Mouse (Mus musculus): Measurements from ENCODE around the gene Lhfpl2. TPM values are rescaled to one million over a fixed set of nuclear protein-coding genes. Genes with fewer than 3 reads are reported as not detected.

Lhfpl2 gene
- polyA plus RNA-seq, 1 experiment from 2014 or later = 24.4 TPM

- WGBS = 3% methylated on average over 17 of the region's 17 CpGs
These were observed 497 bp upstream of the Lhfpl2 start for GRCm38 (mm10) chr13:94057036-94057562.

DNA sequence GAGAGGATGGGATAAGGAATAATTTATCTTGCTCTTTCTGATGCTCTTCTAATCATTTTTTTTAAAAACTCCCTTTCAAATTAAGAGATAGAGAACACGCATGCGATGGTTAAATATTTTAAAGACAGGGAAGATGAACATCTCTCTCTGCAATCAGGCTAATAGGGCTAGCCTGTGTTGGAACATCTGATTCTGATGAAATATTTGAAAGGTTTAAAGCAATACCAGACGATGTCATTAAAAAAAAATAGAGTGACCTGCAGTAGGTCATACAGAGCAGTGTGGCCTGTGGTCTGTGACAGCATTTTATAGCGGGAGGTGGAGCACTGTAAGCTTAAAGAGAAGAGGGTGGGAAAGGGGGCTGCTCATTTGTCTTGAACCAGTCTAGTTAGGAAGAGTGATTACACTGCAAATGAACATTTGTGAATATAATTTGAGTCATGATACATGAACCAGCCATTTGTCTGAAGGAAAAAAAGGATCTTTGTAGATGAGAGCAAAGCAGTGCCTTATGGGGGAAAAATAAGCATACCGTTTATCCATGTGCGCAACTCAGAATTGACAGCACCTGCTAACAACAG, 1.1 kb downstream of the Lhfpl2 start:
- peak overlapping the region; percentile 84 for H3K4me2 ChIP-seq
- no peak for ATAC-seq (ENCODE audit: insufficient number of reproducible peaks, low FRiP score)
- peak overlapping the region; percentile 82 for H3K4me3 ChIP-seq
- no peak overlapping the region for H3K27ac ChIP-seq (ENCODE audit: poor library complexity, severe bottlenecking)
- peak overlapping the region; percentile 88 for H3K9ac ChIP-seq
- peaks cover 3% of the 10 kb centered on the region; the same call in 1 of the 2 replicates for H3K36me3 ChIP-seq
- no peaks in the 10 kb centered on the region for H3K27me3 ChIP-seq (replicated peaks)
- 46% methylated on average over 6 of the region's 6 CpGs for WGBS
- peaks cover 27% of the 10 kb centered on the region for H3K4me1 ChIP-seq (replicated peaks)
- H3K9me3 ChIP-seq (replicated peaks) = 0 out of 2 replicates have a peak, but pooled peaks cover 4% of the 10 kb centered on the region

More at GRCm38 (mm10) chr13:94057036-94057562, 497 bp upstream of the Lhfpl2 start:
- H3K4me1 ChIP-seq (replicated peaks) = peaks cover 12% of the 10 kb centered on the region
- H3K4me2 ChIP-seq = peak overlapping the region; percentile 84
- H3K9ac ChIP-seq = peak overlapping the region; percentile 88
- peaks cover 3% of the 10 kb centered on the region; the same call in 1 of the 2 replicates for H3K36me3 ChIP-seq
- H3K4me3 ChIP-seq = peak overlapping the region; percentile 82
- H3K9me3 ChIP-seq (replicated peaks) = 0 out of 2 replicates have a peak, but pooled peaks cover 4% of the 10 kb centered on the region
- H3K27ac ChIP-seq (ENCODE audit: poor library complexity, severe bottlenecking) = peak overlapping the region; percentile 82; the same call in 1 of the 2 replicates
- H3K27me3 ChIP-seq (replicated peaks) = no peaks in the 10 kb centered on the region
- ATAC-seq (ENCODE audit: insufficient number of reproducible peaks, low FRiP score) = no peak

DNA sequence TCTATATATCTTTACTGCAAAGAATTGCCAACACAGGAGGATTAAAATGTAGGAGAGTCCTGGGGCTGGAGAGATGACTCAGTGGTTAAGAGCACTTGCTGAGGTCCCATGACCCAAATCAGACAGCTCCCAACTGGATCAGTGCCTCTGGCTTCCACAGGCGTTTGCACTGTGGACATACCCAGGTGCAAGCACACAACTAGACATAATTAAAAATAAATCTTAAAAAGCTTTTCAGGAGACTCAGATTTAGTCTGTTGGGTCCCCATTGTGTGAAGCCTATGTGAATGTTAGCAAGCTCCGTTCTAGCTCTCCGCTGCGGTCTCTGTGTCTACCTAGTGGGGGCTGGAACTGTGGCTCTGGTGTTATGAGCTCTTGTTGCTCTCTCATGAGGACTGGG, 1.8 kb downstream of the Lhfpl2 start:
- WGBS = 88% methylated on average over 4 of the region's 4 CpGs
- no peak overlapping the region for H3K9ac ChIP-seq
- no peak for ATAC-seq (ENCODE audit: insufficient number of reproducible peaks, low FRiP score)

DNA sequence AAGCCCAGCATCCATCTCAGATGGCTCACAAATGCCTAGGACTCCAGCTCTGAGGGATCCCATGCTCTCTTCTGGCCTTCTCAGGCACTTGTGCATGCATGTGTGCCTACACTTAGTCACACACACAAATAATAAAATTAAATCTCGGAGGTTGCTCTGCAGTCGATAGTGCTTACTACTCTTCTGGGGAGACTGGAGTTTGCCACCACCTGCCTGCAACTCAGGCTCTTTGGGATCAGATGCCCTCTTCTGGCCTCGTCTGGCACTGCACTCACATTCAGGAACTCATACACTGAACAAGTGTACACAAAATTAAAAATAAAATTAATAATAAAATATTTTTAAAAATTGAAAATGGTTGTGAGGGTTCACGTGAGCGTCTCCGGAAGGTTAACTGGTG, 2.2 kb downstream of the Lhfpl2 start:
- no peak overlapping the region for H3K9ac ChIP-seq
- peaks cover 3% of the 10 kb centered on the region; the same call in 1 of the 2 replicates for H3K36me3 ChIP-seq
- no peak overlapping the region for H3K27ac ChIP-seq (ENCODE audit: poor library complexity, severe bottlenecking)
- 77% methylated on average over 6 of the region's 6 CpGs for WGBS
- 0 out of 2 replicates have a peak, but pooled peaks cover 4% of the 10 kb centered on the region for H3K9me3 ChIP-seq (replicated peaks)
- H3K4me2 ChIP-seq = no peak overlapping the region
- no peak overlapping the region for H3K4me3 ChIP-seq
- no peak for ATAC-seq (ENCODE audit: insufficient number of reproducible peaks, low FRiP score)
- peaks cover 36% of the 10 kb centered on the region for H3K4me1 ChIP-seq (replicated peaks)
- no peaks in the 10 kb centered on the region for H3K27me3 ChIP-seq (replicated peaks)

More for the DNA sequence above, 1.8 kb downstream of the Lhfpl2 start:
- Histone ChIP-seq H3K4me3 (no peak overlapping the region), H3K36me3 (peaks cover 3% of the 10 kb centered on the region; the same call in 1 of the 2 replicates), H3K27ac (ENCODE audit: poor library complexity, severe bottlenecking) (no peak overlapping the region), H3K4me1 (replicated peaks) (peaks cover 32% of the 10 kb centered on the region), H3K27me3 (replicated peaks) (no peaks in the 10 kb centered on the region), H3K4me2 (peak overlapping the region; percentile 84; the same call in 1 of the 2 replicates), H3K9me3 (replicated peaks) (0 out of 2 replicates have a peak, but pooled peaks cover 4% of the 10 kb centered on the region)

DNA sequence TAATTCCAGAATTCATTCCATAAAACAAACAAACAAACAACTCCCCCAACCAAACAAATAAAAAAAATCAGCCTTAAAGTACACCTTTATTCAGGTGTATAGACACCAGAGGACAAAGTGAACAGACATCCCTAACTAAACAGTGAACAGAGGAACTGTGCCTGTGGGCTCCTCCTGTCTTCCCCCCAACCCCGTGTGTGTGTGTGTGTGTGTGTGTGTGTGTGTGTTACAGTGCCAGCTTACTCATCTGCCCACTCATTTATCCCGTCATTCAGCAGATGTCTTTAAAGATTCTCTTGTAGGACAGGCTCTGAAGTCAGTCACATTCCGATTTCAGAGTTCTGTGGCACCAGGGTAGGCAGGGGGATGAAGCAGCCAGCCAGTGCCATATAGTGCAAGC, 2.9 kb downstream of the Lhfpl2 start:
- H3K36me3 ChIP-seq = peaks cover 3% of the 10 kb centered on the region; the same call in 1 of the 2 replicates
- 77% methylated on average over 3 of the region's 3 CpGs for WGBS
- H3K4me1 ChIP-seq (replicated peaks) = peaks cover 43% of the 10 kb centered on the region

DNA sequence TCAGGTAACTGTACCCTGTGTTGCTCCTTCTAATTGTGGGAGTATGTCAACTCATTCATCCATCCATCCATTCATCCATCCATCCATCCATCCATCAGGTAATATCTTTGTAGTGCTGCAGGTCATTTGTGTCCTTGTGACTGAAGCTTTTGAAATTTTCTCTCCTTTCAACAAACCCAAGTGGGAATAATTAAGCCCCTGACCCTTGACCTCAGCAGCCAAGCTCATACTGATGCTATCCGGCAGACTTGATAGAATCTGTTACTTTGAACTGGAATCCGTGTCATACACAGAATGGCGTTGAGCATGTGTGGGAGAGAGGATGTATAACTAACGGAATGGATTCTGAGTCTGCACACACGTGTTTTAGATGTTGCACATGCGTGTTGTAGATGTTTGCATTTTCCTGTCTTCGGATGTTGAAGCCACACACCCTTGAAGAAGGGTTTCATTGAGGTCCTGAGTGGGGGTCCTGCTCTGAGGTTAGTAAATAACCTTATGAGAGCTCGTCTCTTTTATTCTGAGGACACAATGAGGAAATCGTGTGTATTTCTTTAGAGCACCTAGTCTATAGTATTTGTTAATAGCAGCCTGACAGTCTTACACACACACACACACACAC, 3.8 kb downstream of the Lhfpl2 start:
- WGBS = 80% methylated on average over 9 of the region's 9 CpGs
- Histone ChIP-seq H3K36me3 (peaks cover 3% of the 10 kb centered on the region; the same call in 1 of the 2 replicates), H3K4me1 (replicated peaks) (peaks cover 48% of the 10 kb centered on the region), H3K4me2 (no peak overlapping the region), H3K4me3 (no peak overlapping the region), H3K27ac (ENCODE audit: poor library complexity, severe bottlenecking) (no peak overlapping the region), H3K9ac (no peak overlapping the region), H3K9me3 (replicated peaks) (0 out of 2 replicates have a peak, but pooled peaks cover 4% of the 10 kb centered on the region), H3K27me3 (replicated peaks) (no peaks in the 10 kb centered on the region)
- ATAC-seq (ENCODE audit: insufficient number of reproducible peaks, low FRiP score) = no peak

More for the DNA sequence above, 2.9 kb downstream of the Lhfpl2 start:
- H3K4me3 ChIP-seq = no peak overlapping the region
- H3K27ac ChIP-seq (ENCODE audit: poor library complexity, severe bottlenecking) = no peak overlapping the region
- no peak overlapping the region for H3K9ac ChIP-seq
- no peak for ATAC-seq (ENCODE audit: insufficient number of reproducible peaks, low FRiP score)
- H3K4me2 ChIP-seq = no peak overlapping the region
- 0 out of 2 replicates have a peak, but pooled peaks cover 4% of the 10 kb centered on the region for H3K9me3 ChIP-seq (replicated peaks)
- no peaks in the 10 kb centered on the region for H3K27me3 ChIP-seq (replicated peaks)

- H3K4me2 ChIP-seq = peak overlapping the region; percentile 58
- H3K36me3 ChIP-seq = peaks cover 3% of the 10 kb centered on the region; the same call in 1 of the 2 replicates
- H3K4me3 ChIP-seq = peak overlapping the region; percentile 15
- H3K9me3 ChIP-seq (replicated peaks) = 0 out of 2 replicates have a peak, but pooled peaks cover 4% of the 10 kb centered on the region
- peaks cover 55% of the 10 kb centered on the region for H3K4me1 ChIP-seq (replicated peaks)
- WGBS = 15% methylated on average over 21 of the region's 21 CpGs
- ATAC-seq (ENCODE audit: insufficient number of reproducible peaks, low FRiP score) = peak; percentile 36; the same call in 1 of the 2 replicates
- H3K27me3 ChIP-seq (replicated peaks) = no peaks in the 10 kb centered on the region
- no peak overlapping the region for H3K9ac ChIP-seq
- peak overlapping the region; percentile 30; the same call in 1 of the 2 replicates for H3K27ac ChIP-seq (ENCODE audit: poor library complexity, severe bottlenecking)
These were observed 4.9 kb downstream of the Lhfpl2 start for GRCm38 (mm10) chr13:94062349-94063111.

GRCm38 (mm10) chr13:94063156-94063555, 5.6 kb downstream of the Lhfpl2 start:
- H3K36me3 ChIP-seq = peaks cover 3% of the 10 kb centered on the region; the same call in 1 of the 2 replicates
- H3K4me2 ChIP-seq = peak overlapping the region; percentile 58
- H3K9me3 ChIP-seq (replicated peaks) = 0 out of 2 replicates have a peak, but pooled peaks cover 4% of the 10 kb centered on the region
- H3K9ac ChIP-seq = no peak overlapping the region
- ATAC-seq (ENCODE audit: insufficient number of reproducible peaks, low FRiP score) = no peak
- H3K4me3 ChIP-seq = peak overlapping the region; percentile 15; the same call in 1 of the 2 replicates
- no peaks in the 10 kb centered on the region for H3K27me3 ChIP-seq (replicated peaks)
- H3K27ac ChIP-seq (ENCODE audit: poor library complexity, severe bottlenecking) = no peak overlapping the region
- WGBS = 46% methylated on average over 8 of the region's 8 CpGs
- H3K4me1 ChIP-seq (replicated peaks) = peaks cover 55% of the 10 kb centered on the region

- H3K4me2 ChIP-seq = no peak overlapping the region
- H3K27ac ChIP-seq (ENCODE audit: poor library complexity, severe bottlenecking) = no peak overlapping the region
These were observed 7.0 kb downstream of the Lhfpl2 start for GRCm38 (mm10) chr13:94064571-94064970.

DNA sequence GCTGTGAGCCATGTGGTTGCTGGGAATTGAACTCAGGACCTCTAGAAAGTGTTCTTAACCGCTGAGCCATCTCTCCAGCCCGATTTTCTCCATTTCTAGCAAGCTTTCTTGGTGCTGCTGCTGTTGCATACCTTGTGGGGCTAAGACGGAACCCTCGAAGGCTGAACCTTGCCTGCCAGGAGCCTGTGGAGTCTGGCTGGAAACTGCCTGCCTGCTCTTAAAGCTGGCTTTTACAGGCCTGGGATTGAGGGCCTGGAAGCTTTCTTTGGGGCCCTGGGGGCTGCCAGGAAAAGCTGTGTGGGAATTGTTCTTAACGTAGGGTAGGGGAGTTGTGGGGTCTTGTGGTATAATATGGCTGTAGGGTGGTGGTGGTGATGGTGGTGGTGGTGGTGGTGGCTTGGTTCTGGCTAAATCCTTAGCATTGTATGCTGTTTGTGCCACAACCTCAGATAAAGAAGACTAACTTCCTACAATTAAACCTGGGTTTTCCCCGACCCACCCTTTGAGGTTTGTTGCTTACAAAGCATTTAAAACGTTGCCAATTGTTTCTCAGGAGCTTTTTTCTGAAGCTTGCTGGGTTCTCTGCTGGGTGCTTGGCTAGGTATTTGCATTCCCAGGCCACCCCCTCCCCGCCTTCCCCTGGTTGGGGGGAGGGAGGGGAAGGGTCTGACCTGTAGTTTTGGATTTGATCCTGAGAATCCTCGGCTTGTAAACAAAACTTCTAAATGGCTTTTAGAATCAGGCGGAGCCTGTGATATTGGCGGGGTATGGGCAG, 7.9 kb downstream of the Lhfpl2 start:
- no peak overlapping the region for H3K27ac ChIP-seq (ENCODE audit: poor library complexity, severe bottlenecking)
- H3K4me2 ChIP-seq = no peak overlapping the region
- H3K36me3 ChIP-seq = no peaks in the 10 kb centered on the region
- WGBS = 39% methylated on average over 11 of the region's 11 CpGs
- H3K4me1 ChIP-seq (replicated peaks) = peaks cover 56% of the 10 kb centered on the region
- H3K4me3 ChIP-seq = no peak overlapping the region
- H3K9ac ChIP-seq = no peak overlapping the region
- 0 out of 2 replicates have a peak, but pooled peaks cover 8% of the 10 kb centered on the region for H3K27me3 ChIP-seq (replicated peaks)
- no peaks in the 10 kb centered on the region for H3K9me3 ChIP-seq (replicated peaks)
- ATAC-seq (ENCODE audit: insufficient number of reproducible peaks, low FRiP score) = no peak

More at GRCm38 (mm10) chr13:94064571-94064970, 7.0 kb downstream of the Lhfpl2 start:
- no peak overlapping the region for H3K4me3 ChIP-seq
- WGBS = 28% methylated on average over 7 of the region's 7 CpGs
- ATAC-seq (ENCODE audit: insufficient number of reproducible peaks, low FRiP score) = no peak
- 0 out of 2 replicates have a peak overlapping the region, but pooled peaks have one; percentile 7 for H3K9ac ChIP-seq
- H3K36me3 ChIP-seq = peaks cover 3% of the 10 kb centered on the region; the same call in 1 of the 2 replicates
- H3K4me1 ChIP-seq (replicated peaks) = peaks cover 53% of the 10 kb centered on the region
- 0 out of 2 replicates have a peak, but pooled peaks cover under 1% of the 10 kb centered on the region for H3K27me3 ChIP-seq (replicated peaks)
- H3K9me3 ChIP-seq (replicated peaks) = 0 out of 2 replicates have a peak, but pooled peaks cover 4% of the 10 kb centered on the region
